Mouse (Mus musculus) testis, postnatal 14 days (tissue): Measurements from ENCODE around the gene Ago4.
"Not testable (repeated sequence)": the region's sequence is repeated elsewhere in the genome, so short reads cannot be mapped to it uniquely, and the experiment has no call there.

Experiments
- DNase-seq: peaks from one replicate; pipeline ENCODE4 v3.0.0; 2021; ENCODE audit warnings: low spot score

Gene Ago4

GRCm38 (mm10) chr4:126532827-126533728 lies at the start of gene Ago4:
Ago4 (minus strand) TSS chr4:126533472.
- DNase-seq, result peak; percentile 80

- no peak for DNase-seq
Observed at GRCm38 (mm10) chr4:126579077-126579476, 45.8 kb upstream of the Ago4 start.

GRCm38 (mm10) chr4:126577920-126578319 lies 44.6 kb upstream of the Ago4 start:
- no peak for DNase-seq

GRCm38 (mm10) chr4:126576281-126576680 lies 43.0 kb upstream of the Ago4 start:
- no peak for DNase-seq

DNA sequence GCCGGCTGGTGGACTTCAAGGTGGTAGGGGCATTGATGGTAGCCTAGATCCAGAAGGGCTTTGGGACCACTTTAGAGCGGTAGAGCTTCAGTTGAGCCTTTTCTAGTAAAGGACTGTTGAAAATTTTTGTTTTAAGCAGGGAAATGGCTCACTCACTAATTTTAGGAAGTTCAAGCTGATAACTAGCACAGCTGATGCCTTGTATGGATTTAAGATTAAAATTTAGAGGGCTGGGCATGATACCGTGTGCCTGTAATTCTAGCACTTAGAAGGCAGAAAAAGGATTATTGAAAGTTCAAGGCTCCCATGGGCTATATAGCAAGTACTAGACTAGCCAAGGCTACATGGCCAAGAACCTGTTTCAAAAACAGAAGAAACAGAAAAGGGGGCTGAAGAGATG lies 36.5 kb upstream of the Ago4 start:
- no peak for DNase-seq

DNA sequence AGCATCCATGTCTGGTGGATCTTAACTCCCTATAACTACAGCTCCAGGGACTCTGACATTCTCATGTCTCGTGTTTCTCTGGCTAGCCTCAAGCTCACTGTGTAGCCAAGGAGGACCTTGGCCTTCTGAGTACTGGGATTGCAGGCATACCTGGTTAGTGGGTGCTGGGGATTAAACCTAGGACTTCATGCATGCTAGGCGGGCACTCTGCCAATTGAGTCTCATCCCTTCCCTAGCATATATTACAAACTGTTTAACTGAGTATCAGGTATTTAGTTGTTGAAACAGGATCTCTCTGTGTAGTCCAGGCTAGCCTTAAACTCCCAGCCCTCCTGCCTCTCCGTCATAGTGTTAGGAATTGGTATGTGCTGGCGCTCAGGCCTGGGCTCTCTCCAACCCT lies 34.0 kb upstream of the Ago4 start:
- DNase-seq, result no peak

GRCm38 (mm10) chr4:126563798-126564197 lies 30.5 kb upstream of the Ago4 start:
- DNase-seq, result no peak

GRCm38 (mm10) chr4:126556809-126557711 lies 23.8 kb upstream of the Ago4 start, which contains the start of gene Clspn:
Clspn (plus strand) TSS chr4:126556935.
- DNase-seq, result peak; percentile 93

DNA sequence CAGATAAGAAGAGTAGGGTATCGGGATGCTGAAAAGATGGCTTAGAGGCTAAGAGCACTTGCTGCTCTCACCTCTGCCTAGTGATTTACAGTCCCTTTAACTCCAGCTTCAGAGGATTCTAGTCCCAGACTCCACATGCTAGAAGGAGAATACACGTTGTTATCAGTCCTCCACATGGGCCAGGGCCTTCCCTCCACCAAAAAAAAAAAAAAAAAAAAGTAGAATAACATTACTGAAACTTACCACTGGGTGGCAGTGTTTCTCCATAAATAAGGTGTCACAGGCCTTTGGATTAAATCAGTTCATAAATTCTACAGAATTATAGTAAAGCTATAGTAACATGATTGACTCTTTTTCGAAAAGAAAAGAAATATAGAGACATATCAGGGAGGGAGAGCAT lies 21.2 kb upstream of the Ago4 start:
- DNase-seq, result no peak

DNA sequence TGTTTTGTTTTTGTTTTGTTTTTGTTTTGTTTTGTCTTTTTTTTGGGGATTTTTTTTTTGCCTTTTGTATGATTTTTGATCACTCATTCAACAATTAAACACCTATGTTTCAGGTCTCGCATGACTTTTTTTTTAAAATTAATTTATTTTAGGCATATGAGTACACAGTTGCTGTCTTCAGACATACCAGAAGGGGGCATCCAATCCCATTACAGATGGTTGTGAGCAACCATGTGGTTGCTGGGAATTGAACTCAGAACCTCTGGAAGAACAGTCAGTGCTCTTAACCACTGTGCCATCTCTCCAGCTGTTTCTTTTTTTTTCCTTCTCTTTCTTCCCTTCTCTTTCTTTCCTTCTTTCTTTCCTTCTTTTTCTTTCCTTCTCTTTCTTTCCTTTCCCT lies 20.4 kb upstream of the Ago4 start:
- DNase-seq, result no peak

DNA sequence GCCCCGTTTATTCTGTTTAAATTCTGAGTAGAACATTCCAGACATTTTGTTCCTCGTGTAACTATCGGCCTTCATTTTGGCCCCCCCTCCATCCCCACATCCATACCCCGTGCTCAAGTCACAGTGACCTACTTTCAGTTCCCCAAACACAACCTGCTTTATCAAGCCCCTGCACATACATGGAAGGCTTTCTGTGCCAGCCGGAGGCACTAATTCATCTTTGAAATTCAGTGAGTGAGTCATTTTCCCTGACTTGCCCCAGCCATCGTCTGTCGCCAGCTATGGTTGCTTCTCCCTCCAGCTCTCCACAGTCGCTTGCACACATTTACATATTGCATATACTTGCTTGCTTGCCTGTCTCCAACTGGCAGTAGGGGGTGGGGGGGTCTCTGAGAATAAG lies 19.8 kb upstream of the Ago4 start:
- DNase-seq, result no peak

- no peak for DNase-seq
Observed at GRCm38 (mm10) chr4:126552136-126552535, 18.9 kb upstream of the Ago4 start.

DNA sequence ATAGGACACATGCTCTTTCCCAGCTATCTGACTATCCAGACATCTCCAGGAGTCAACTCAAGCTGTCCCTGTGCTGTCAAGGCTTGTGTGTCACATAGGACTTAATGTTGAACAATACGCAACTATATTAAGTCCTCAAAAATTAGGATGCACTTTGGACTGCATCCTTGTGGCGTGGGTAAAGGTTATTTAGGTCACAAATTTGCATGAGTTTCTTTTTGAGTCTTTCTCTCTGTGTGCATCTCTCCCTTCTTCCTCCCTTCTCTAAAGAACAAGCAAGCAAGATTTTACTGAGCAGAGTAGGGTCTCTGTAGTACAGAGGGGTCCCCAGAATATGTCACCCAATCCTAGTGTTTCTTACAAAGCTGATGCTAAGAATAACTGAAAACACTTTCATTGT lies 12.9 kb upstream of the Ago4 start:
- no peak for DNase-seq

- DNase-seq, result no peak
Observed at GRCm38 (mm10) chr4:126545703-126546102, 12.4 kb upstream of the Ago4 start.

DNA sequence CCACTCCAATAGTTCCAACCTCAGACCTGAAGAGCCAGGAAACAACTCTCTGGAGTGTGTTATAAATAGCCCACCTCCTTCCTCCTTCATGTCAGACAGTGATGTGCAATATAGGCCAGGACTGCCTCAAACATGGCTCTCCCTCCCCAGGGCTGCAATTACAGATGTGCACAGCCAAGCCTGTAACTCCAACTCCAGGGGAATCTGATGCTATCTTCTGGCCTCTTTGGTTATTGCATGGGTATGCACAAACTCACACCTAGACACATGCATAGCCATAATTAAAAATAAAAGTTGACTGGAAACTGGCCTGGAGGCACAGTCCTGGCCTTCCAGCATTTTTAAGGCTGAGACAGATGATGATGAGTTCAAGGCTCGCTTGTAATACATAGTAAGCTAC lies 11.7 kb upstream of the Ago4 start:
- no peak for DNase-seq

GRCm38 (mm10) chr4:126542838-126543237 lies 9.6 kb upstream of the Ago4 start:
- no peak for DNase-seq

- DNase-seq, result no peak
Observed at GRCm38 (mm10) chr4:126540487-126541071, 7.3 kb upstream of the Ago4 start.

DNA sequence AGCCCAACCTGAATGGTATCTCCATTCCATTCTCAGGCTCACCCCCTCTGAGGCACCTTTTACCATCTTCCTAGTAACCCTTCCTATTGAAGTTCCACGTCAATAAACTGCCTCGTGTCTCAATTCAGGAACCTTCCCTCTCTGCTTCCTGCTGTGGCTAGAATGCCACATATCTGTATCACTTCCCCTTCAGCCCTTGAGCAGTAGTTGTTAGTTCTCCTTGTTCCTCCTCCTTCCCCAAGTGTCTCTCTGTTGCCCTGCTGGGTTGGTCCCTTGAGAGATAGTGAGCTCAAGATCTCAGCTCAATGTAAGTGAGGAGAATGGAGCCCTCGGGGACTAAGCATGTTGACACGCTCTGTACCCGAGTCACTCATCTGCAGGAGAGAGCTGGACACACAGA lies 3.6 kb upstream of the Ago4 start:
- no peak for DNase-seq

DNA sequence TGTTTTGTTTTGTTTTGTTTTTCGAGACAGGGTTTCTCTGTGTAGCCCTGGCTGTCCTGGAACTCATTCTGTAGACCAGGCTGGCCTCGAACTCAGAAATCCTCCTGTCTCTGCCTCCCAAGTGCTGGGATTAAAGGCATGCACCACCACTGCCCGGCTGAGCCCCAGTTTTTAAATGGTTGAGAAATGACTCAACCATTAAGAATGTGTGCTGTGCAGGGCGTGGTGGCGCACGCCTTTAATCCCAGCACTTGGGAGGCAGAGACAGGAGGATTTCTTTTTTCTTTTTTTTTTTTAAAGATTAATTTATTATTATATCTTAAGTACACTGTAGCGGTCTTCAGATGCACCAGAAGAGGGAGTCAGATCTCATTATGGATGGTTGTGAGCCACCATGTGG lies 2.4 kb upstream of the Ago4 start:
- not testable (repeated sequence) for DNase-seq

DNA sequence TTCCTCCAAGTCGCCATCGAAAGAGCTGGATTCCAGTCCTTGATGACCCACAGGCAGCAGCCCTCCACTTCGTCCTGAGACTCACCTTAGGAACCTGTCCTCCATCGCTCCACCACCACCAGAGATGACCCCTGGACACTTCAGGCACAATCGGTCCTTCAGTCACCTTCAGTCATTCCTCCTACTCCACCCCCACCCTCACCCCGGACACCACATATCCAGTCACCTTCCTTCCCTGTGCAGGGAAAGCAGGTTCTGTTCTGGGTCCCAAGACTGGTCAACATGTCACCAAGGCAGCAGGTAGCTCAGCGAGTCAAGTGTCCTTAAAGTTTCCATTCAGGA lies 428 bp upstream of the Ago4 start:
- no peak for DNase-seq

DNA sequence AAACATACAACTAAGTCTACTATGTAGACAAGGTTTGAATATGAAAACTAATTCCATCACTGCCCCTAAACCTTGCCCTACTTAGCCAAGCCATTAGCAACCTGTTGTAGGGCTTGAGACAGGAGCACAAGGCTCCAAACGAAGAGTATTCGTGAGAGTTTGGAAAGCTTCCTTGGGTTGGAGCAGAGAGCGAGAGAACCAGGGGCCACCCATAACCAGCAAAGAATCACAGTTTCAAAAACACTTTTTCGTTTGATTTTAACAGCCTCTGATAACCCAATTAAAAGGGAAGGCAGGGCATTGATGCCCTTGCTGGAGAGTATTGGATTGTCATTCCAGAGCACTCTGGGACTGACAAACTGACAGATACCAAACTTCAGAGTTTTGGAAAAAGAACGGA lies 980 bp downstream of the Ago4 start:
- no peak for DNase-seq

GRCm38 (mm10) chr4:126526828-126527227 lies 6.4 kb downstream of the Ago4 start:
- DNase-seq, result no peak

GRCm38 (mm10) chr4:126526164-126526563 lies 7.1 kb downstream of the Ago4 start:
- no peak for DNase-seq
